Mouse (Mus musculus) spleen, adult 2 months (tissue): ENCODE measurements around the gene Borcs8. TPM values are rescaled to one million over a fixed set of nuclear protein-coding genes. Genes with fewer than 3 reads are reported as not detected.

Source experiments
- DNase-seq, 2 experiments: peaks; one replicate each; pipeline versions ENCODE4 v3.0.0 to v3.0.0-alpha.2; 2012 to 2021; ENCODE audit warnings: low spot score in 2 of 2, low read depth in 1 of 2
- H3K27ac ChIP-seq: fragments of 200-500 bp; 2 replicates; pipeline ENCODE4 v1.5.1; 2012; ENCODE audit warnings: low read length, inconsistent platforms; ENCODE audit not compliant: insufficient read depth
- H3K27me3 ChIP-seq: fragments of 200-500 bp; 2 replicates; pipeline ENCODE4 v1.6.1; 2012; ENCODE audit warnings: mild to moderate bottlenecking, moderate library complexity, low read length, inconsistent platforms; ENCODE audit not compliant: control insufficient read depth, insufficient read depth
- H3K36me3 ChIP-seq: fragments of 200-500 bp; 2 replicates; pipeline ENCODE4 v1.6.1; 2012; ENCODE audit warnings: mild to moderate bottlenecking, low read length, inconsistent platforms; ENCODE audit not compliant: control insufficient read depth, insufficient read depth
- H3K4me1 ChIP-seq: fragments of 200-500 bp; 2 replicates; pipeline ENCODE4 v1.6.1; 2011; ENCODE audit warnings: inconsistent platforms; ENCODE audit not compliant: control insufficient read depth, insufficient read depth, insufficient read length
- H3K4me3 ChIP-seq: fragments of 200-500 bp; 2 replicates; pipeline ENCODE4 v1.5.1; 2011; ENCODE audit warnings: mild to moderate bottlenecking, inconsistent platforms; ENCODE audit not compliant: insufficient read depth, insufficient read length; ENCODE audit errors: extremely low read depth
- CTCF ChIP-seq: fragments of 200-500 bp; IDR thresholded peaks from 2 replicates; pipeline ENCODE4 v1.5.1; 2011; ENCODE audit warnings: mild to moderate bottlenecking, inconsistent platforms; ENCODE audit not compliant: insufficient read depth, insufficient read length, insufficient replicate concordance; ENCODE audit errors: extremely low read depth
- POLR2A ChIP-seq: fragments of 200-500 bp; IDR thresholded peaks from 2 replicates; pipeline ENCODE4 v1.6.1; 2011; ENCODE audit warnings: low read depth, low read length, inconsistent platforms
- WGBS: fragments of 180-500 bp; shearing (Covaris S2); methylation state at CpG from one replicate; pipeline ENCODE4 v1.1.7; 2018; 5-methylcytosine and 5-hydroxymethylcytosine counted together
- polyA plus RNA-seq: library from polyadenylated mRNA; depleted of rRNA; stranded (reverse); fragments of >200 nt; gene quantifications from 2 replicates; pipeline ENCODE4 v1.2.3, GENCODE M21; 2012

The Borcs8 gene
- polyA plus RNA-seq, 1 experiment, result 55.8 TPM

- DNase-seq, result no peak
- Histone ChIP-seq H3K27ac (no peak overlapping the region), H3K4me3 (no peak overlapping the region), H3K27me3 (no peaks in the 10 kb centered on the region), H3K36me3 (peaks cover 27% of the 10 kb centered on the region), H3K4me1 (peaks cover 4% of the 10 kb centered on the region; the same call in 1 of the 2 replicates)
- WGBS, result 59% methylated on average over 7 of the region's 7 CpGs
- no peak for TF ChIP-seq CTCF
- TF ChIP-seq POLR2A, result no peak
These were observed 8.6 kb downstream of the Borcs8 start for GRCm38 (mm10) chr8:70147678-70148607.

GRCm38 (mm10) chr8:70150158-70150557 lies 10.9 kb downstream of the Borcs8 start:
- Histone ChIP-seq H3K27me3 (no peaks in the 10 kb centered on the region), H3K4me1 (peaks cover 4% of the 10 kb centered on the region; the same call in 1 of the 2 replicates), H3K36me3 (peaks cover 13% of the 10 kb centered on the region), H3K4me3 (no peak overlapping the region), H3K27ac (no peak overlapping the region)
- no peak for TF ChIP-seq POLR2A
- TF ChIP-seq CTCF, result no peak
- WGBS, result 63% methylated on average over 13 of the region's 13 CpGs
- DNase-seq, result no peak

GRCm38 (mm10) chr8:70152537-70153257 lies 13.4 kb downstream of the Borcs8 start:
- 22% methylated on average over 21 of the region's 22 CpGs for WGBS
- DNase-seq, result peak in 1 of 2 experiments; percentile 77
- H3K36me3 ChIP-seq, result no peaks in the 10 kb centered on the region
- TF ChIP-seq CTCF, result no peak
- TF ChIP-seq POLR2A, result no peak
- peak overlapping the region; percentile 29; the same call in 1 of the 2 replicates for H3K4me3 ChIP-seq
- H3K27ac ChIP-seq, result no peak overlapping the region
- H3K27me3 ChIP-seq, result no peaks in the 10 kb centered on the region
- peaks cover 10% of the 10 kb centered on the region; the same call in 1 of the 2 replicates for H3K4me1 ChIP-seq

- Histone ChIP-seq H3K4me3 (no peak overlapping the region), H3K27me3 (no peaks in the 10 kb centered on the region), H3K4me1 (peaks cover 17% of the 10 kb centered on the region), H3K36me3 (no peaks in the 10 kb centered on the region), H3K27ac (peak overlapping the region; percentile 0; the same call in 1 of the 2 replicates)
- DNase-seq, result no peak
- 81% methylated on average over 1 of the region's 1 CpGs for whole genome bisulfite sequencing
- TF ChIP-seq CTCF, result no peak
- TF ChIP-seq POLR2A, result no peak
These were observed 18.0 kb downstream of the Borcs8 start for GRCm38 (mm10) chr8:70157240-70157800.

- no peaks in the 10 kb centered on the region for H3K27me3 ChIP-seq
- peak overlapping the region; percentile 40 for H3K4me3 ChIP-seq
- peak overlapping the region; percentile 69 for H3K27ac ChIP-seq
- no peaks in the 10 kb centered on the region for H3K36me3 ChIP-seq
- WGBS, result 4% methylated on average over 40 of the region's 40 CpGs
- TF ChIP-seq CTCF, result no peak
- TF ChIP-seq POLR2A, result no peak
- DNase-seq, result peak; percentile 63 to 70
- peaks cover 17% of the 10 kb centered on the region for H3K4me1 ChIP-seq
These were observed 19.0 kb downstream of the Borcs8 start for GRCm38 (mm10) chr8:70158069-70158853.

- Histone ChIP-seq H3K4me1 (peaks cover 17% of the 10 kb centered on the region), H3K4me3 (no peak overlapping the region), H3K27me3 (no peaks in the 10 kb centered on the region), H3K27ac (peak overlapping the region; percentile 69; the same call in 1 of the 2 replicates), H3K36me3 (no peaks in the 10 kb centered on the region)
- no peak for DNase-seq
- no peak for TF ChIP-seq POLR2A
- 71% methylated on average over 4 of the region's 4 CpGs for WGBS
These were observed 19.9 kb downstream of the Borcs8 start for GRCm38 (mm10) chr8:70159211-70159610.
